Mouse (Mus musculus) small intestine, adult 2 months (tissue): ENCODE data around the gene Coro1c.

ENCODE experiments used
- CTCF ChIP-seq: fragments of 200-500 bp; IDR thresholded peaks from 2 replicates; pipeline ENCODE4 v1.5.1; 2012; ENCODE audit warnings: low read depth, mild to moderate bottlenecking, control low read depth, inconsistent platforms, low read length, moderate library complexity, mixed read lengths; ENCODE audit not compliant: insufficient replicate concordance, insufficient read length; ENCODE audit errors: extremely low read depth
- POLR2A ChIP-seq: fragments of 200-500 bp; IDR thresholded peaks from 2 replicates; pipeline ENCODE4 v1.6.1; 2012; ENCODE audit warnings: low read depth, mild to moderate bottlenecking, control low read depth, inconsistent platforms, low read length, moderate library complexity

DNA sequence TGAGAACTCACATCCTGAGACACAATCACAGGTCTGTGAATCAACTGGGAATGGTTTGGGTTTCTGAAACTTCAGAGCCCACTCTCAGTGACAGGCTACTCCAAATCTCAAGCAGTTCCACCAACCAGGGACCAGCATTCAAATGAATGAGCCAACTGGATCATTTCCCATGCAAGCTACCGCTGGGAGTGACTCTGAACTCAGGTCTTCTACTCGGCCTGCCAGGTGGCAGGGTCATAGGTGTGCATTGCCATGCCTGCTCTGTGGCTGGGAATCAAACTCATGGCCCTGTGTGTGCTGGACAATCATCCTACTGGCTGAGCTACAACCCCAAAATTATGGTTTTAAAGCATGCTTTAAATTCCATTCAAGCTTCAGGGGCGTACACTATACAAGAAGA, 31.0 kb downstream of the Coro1c start:
- TF ChIP-seq POLR2A, result no peak
- TF ChIP-seq CTCF, result no peak
